Mouse (Mus musculus): ENCODE results near the gene Ajm1. TPM values are rescaled to one million over a fixed set of nuclear protein-coding genes. Genes with fewer than 3 reads are reported as not detected.

The Ajm1 gene
- polyA plus RNA-seq, 1 experiment from 2014 or later, result 0.08 TPM

DNA sequence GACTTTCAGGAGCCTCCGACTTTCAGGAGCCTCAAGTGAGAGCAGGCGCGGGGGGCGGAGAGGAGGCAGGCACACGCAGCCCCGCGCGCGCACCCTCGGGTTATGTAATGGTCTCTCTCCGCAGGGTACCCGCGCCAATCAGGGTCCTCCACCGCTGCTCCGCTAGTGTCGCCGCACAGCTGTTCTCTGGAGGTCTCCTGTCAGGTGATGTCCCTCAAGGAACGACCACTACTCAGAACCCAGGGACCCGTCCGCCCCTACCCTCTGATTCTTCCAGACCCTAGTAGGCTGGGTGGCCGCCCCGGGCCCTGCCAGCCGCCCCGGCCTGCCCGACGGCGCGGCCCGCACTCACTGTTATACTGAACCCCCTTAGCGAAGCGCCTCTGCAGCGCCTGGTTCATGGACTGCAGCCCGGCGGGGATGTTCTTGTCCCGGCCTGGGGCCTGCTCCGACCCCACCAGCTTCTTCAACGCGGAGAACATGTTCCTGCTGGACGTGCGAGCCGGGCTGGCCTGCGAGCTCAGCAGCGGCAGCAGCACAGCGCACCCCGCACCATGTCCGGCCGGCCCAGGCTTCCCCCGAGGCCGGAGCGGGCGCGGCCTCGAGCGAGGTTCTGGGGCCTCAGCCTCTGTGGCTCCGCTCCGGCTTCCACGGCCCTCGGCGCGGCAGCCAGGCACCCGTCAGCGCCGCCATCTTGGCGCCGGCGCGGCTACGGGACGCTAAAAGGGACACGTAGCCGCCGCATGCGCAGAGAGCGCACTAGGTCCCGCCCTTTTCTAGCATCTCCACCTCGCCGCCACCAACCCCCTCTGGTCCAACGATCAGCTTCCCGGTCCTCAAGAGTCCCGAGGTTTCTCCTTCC, 26.4 kb upstream of the Ajm1 start, which contains the start of gene Rabl6:
Gene Rabl6, minus strand, starts transcription at position 761 of the 862 bp plus-strand sequence.
- H3K27ac ChIP-seq, result peak within 1 kb of the TSS; percentile 95
- peak; percentile 83 for ATAC-seq (ENCODE audit: insufficient number of reproducible peaks, insufficient read depth, low FRiP score, low TSS enrichment, low read depth)
- peak within 1 kb of the TSS; percentile 61 for H3K4me2 ChIP-seq
- peaks cover 17% of the 10 kb centered on the region for H3K4me1 ChIP-seq (replicated peaks)
- peaks cover 15% of the 10 kb centered on the region for H3K36me3 ChIP-seq
- WGBS, result under 1% methylated on average over 80 of the region's 80 CpGs
- H3K9me3 ChIP-seq, result no peaks in the 10 kb centered on the region
- H3K9ac ChIP-seq (replicated peaks), result peak within 1 kb of the TSS; percentile 94
- H3K27me3 ChIP-seq, result peaks cover 13% of the 10 kb centered on the region
- H3K4me3 ChIP-seq (replicated peaks), result peak within 1 kb of the TSS; percentile 97

DNA sequence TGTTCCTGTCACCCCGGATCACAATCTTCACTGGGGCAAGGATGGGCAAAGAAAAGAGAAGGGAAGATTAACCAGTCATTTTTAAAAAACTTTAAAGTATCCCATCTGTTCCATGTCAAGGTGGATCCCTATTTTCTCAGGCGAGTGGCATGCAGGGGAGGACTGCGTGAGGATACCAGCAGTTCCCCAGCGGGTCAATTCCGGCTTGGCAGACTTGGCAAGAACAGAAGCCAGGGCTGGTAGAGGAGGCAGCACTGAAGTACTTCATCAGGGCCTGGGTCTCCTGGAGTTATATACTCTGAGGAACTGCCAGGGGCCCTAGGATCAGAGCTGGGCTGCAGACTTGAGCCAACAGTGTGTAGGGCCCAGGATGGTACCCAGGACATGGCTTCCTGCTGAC, 21.0 kb upstream of the Ajm1 start:
- Histone ChIP-seq H3K27me3 (no peaks in the 10 kb centered on the region), H3K4me1 (replicated peaks) (peaks cover 12% of the 10 kb centered on the region), H3K9ac (replicated peaks) (no peak overlapping the region), H3K4me3 (replicated peaks) (no peak overlapping the region), H3K36me3 (peaks cover 70% of the 10 kb centered on the region), H3K27ac (no peak overlapping the region), H3K4me2 (no peak overlapping the region), H3K9me3 (no peaks in the 10 kb centered on the region)
- ATAC-seq (ENCODE audit: insufficient number of reproducible peaks, insufficient read depth, low FRiP score, low TSS enrichment, low read depth), result no peak
- 90% methylated on average over 5 of the region's 5 CpGs for WGBS

GRCm38 (mm10) chr2:25600037-25600436, 18.5 kb upstream of the Ajm1 start:
- H3K27ac ChIP-seq, result no peak overlapping the region
- H3K9me3 ChIP-seq, result no peaks in the 10 kb centered on the region
- 86% methylated on average over 2 of the region's 2 CpGs for WGBS
- H3K4me1 ChIP-seq (replicated peaks), result no peaks in the 10 kb centered on the region
- H3K27me3 ChIP-seq, result no peaks in the 10 kb centered on the region
- no peak for ATAC-seq (ENCODE audit: insufficient number of reproducible peaks, insufficient read depth, low FRiP score, low TSS enrichment, low read depth)
- H3K4me3 ChIP-seq (replicated peaks), result no peak overlapping the region
- peaks cover 95% of the 10 kb centered on the region for H3K36me3 ChIP-seq
- H3K4me2 ChIP-seq, result no peak overlapping the region
- no peak overlapping the region for H3K9ac ChIP-seq (replicated peaks)

GRCm38 (mm10) chr2:25598749-25599148, 17.2 kb upstream of the Ajm1 start:
- H3K4me2 ChIP-seq, result no peak overlapping the region
- no peak for ATAC-seq (ENCODE audit: insufficient number of reproducible peaks, insufficient read depth, low FRiP score, low TSS enrichment, low read depth)
- no peaks in the 10 kb centered on the region for H3K27me3 ChIP-seq
- H3K36me3 ChIP-seq, result peaks cover 95% of the 10 kb centered on the region
- H3K9me3 ChIP-seq, result no peaks in the 10 kb centered on the region
- no peak overlapping the region for H3K27ac ChIP-seq
- H3K9ac ChIP-seq (replicated peaks), result no peak overlapping the region
- 91% methylated on average over 1 of the region's 1 CpGs for WGBS
- no peak overlapping the region for H3K4me3 ChIP-seq (replicated peaks)
- no peaks in the 10 kb centered on the region for H3K4me1 ChIP-seq (replicated peaks)

- no peak overlapping the region for H3K4me3 ChIP-seq (replicated peaks)
- H3K27ac ChIP-seq, result no peak overlapping the region
- H3K4me1 ChIP-seq (replicated peaks), result no peaks in the 10 kb centered on the region
- H3K9me3 ChIP-seq, result no peaks in the 10 kb centered on the region
- H3K36me3 ChIP-seq, result peaks cover 95% of the 10 kb centered on the region
- WGBS, result 95% methylated on average over 5 of the region's 5 CpGs
- H3K9ac ChIP-seq (replicated peaks), result no peak overlapping the region
- no peaks in the 10 kb centered on the region for H3K27me3 ChIP-seq
- ATAC-seq (ENCODE audit: insufficient number of reproducible peaks, insufficient read depth, low FRiP score, low TSS enrichment, low read depth), result no peak
- H3K4me2 ChIP-seq, result no peak overlapping the region
Observed at GRCm38 (mm10) chr2:25596765-25597510, 15.4 kb upstream of the Ajm1 start.

GRCm38 (mm10) chr2:25591863-25592262, 10.3 kb upstream of the Ajm1 start:
- WGBS, result 95% methylated on average over 2 of the region's 2 CpGs
- no peak overlapping the region for H3K27ac ChIP-seq
- H3K36me3 ChIP-seq, result peaks cover 95% of the 10 kb centered on the region
- no peaks in the 10 kb centered on the region for H3K4me1 ChIP-seq (replicated peaks)
- H3K9ac ChIP-seq (replicated peaks), result no peak overlapping the region
- no peak for ATAC-seq (ENCODE audit: insufficient number of reproducible peaks, insufficient read depth, low FRiP score, low TSS enrichment, low read depth)
- no peak overlapping the region for H3K4me3 ChIP-seq (replicated peaks)
- no peaks in the 10 kb centered on the region for H3K9me3 ChIP-seq
- H3K4me2 ChIP-seq, result no peak overlapping the region
- no peaks in the 10 kb centered on the region for H3K27me3 ChIP-seq

- WGBS, result 95% methylated on average over 8 of the region's 8 CpGs
- peaks cover 3% of the 10 kb centered on the region; the same call in 1 of the 2 replicates for H3K4me1 ChIP-seq (replicated peaks)
- no peaks in the 10 kb centered on the region for H3K27me3 ChIP-seq
- no peak for ATAC-seq (ENCODE audit: insufficient number of reproducible peaks, insufficient read depth, low FRiP score, low TSS enrichment, low read depth)
- H3K9ac ChIP-seq (replicated peaks), result no peak overlapping the region
- peaks cover 98% of the 10 kb centered on the region for H3K36me3 ChIP-seq
- no peak overlapping the region for H3K4me3 ChIP-seq (replicated peaks)
- no peak overlapping the region for H3K27ac ChIP-seq
- no peaks in the 10 kb centered on the region for H3K9me3 ChIP-seq
- no peak overlapping the region for H3K4me2 ChIP-seq
Observed at GRCm38 (mm10) chr2:25588227-25588907, 6.8 kb upstream of the Ajm1 start.

DNA sequence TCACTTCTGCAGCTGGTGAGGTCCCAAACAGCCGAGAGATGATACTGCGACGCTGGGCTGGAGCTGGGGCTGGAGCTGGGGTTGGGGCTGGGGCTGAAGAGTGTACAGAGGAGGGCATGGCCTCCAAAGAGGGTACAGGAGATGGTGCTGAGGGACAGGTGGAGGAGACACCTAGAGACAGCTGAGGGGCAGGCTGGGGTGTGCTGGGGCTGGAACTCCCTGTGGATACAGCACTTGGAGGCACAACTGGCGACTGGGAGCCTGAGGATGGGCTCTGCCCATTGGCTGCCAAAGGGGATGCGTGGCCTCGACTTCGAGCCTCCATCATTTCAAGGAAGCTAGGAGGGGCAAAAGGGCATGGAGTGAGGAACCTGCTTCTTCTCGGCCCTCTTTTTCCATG, 5.7 kb upstream of the Ajm1 start:
- H3K9ac ChIP-seq (replicated peaks), result no peak overlapping the region
- H3K4me3 ChIP-seq (replicated peaks), result no peak overlapping the region
- H3K9me3 ChIP-seq, result no peaks in the 10 kb centered on the region
- WGBS, result 93% methylated on average over 8 of the region's 8 CpGs
- no peak overlapping the region for H3K4me2 ChIP-seq
- H3K27ac ChIP-seq, result no peak overlapping the region
- ATAC-seq (ENCODE audit: insufficient number of reproducible peaks, insufficient read depth, low FRiP score, low TSS enrichment, low read depth), result no peak
- H3K4me1 ChIP-seq (replicated peaks), result peaks cover 14% of the 10 kb centered on the region
- no peaks in the 10 kb centered on the region for H3K27me3 ChIP-seq
- peaks cover 95% of the 10 kb centered on the region for H3K36me3 ChIP-seq

- Histone ChIP-seq H3K9ac (replicated peaks) (no peak overlapping the region), H3K36me3 (peaks cover 78% of the 10 kb centered on the region), H3K4me3 (replicated peaks) (no peak overlapping the region), H3K27me3 (peaks cover 7% of the 10 kb centered on the region), H3K4me2 (no peak overlapping the region), H3K27ac (no peak overlapping the region), H3K9me3 (no peaks in the 10 kb centered on the region), H3K4me1 (replicated peaks) (peaks cover 28% of the 10 kb centered on the region)
- no peak for ATAC-seq (ENCODE audit: insufficient number of reproducible peaks, insufficient read depth, low FRiP score, low TSS enrichment, low read depth)
- WGBS, result 91% methylated on average over 3 of the region's 3 CpGs
Observed at GRCm38 (mm10) chr2:25585601-25586000, 4.0 kb upstream of the Ajm1 start.

DNA sequence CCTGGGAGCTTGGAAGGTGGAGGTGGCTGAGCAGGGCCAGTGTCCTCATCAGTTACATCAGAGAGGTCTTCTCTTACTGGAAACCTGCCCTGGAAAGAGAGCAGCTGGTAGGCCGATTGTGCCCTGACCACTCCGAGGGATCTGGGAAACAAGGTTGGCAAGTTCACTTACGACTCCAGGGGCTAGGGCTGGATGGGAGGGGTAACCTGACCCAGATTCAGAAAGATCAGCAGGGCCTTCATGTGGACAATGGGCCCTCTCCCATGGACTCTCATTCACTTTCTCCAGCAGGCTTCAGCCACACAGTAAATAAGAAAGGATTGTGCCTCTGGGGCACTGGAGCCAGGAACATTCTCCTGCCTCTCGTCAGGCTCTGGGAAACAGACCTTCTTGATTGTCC, 3.3 kb upstream of the Ajm1 start:
- 91% methylated on average over 4 of the region's 4 CpGs for WGBS
- no peak overlapping the region for H3K4me3 ChIP-seq (replicated peaks)
- H3K27ac ChIP-seq, result no peak overlapping the region
- H3K4me2 ChIP-seq, result no peak overlapping the region
- peaks cover 15% of the 10 kb centered on the region for H3K27me3 ChIP-seq
- no peak for ATAC-seq (ENCODE audit: insufficient number of reproducible peaks, insufficient read depth, low FRiP score, low TSS enrichment, low read depth)
- peaks cover 71% of the 10 kb centered on the region for H3K36me3 ChIP-seq
- no peaks in the 10 kb centered on the region for H3K9me3 ChIP-seq
- peaks cover 33% of the 10 kb centered on the region for H3K4me1 ChIP-seq (replicated peaks)
- no peak overlapping the region for H3K9ac ChIP-seq (replicated peaks)

GRCm38 (mm10) chr2:25584152-25584551, 2.6 kb upstream of the Ajm1 start:
- H3K9ac ChIP-seq (replicated peaks), result no peak overlapping the region
- H3K4me3 ChIP-seq (replicated peaks), result no peak overlapping the region
- ATAC-seq (ENCODE audit: insufficient number of reproducible peaks, insufficient read depth, low FRiP score, low TSS enrichment, low read depth), result no peak
- H3K27ac ChIP-seq, result no peak overlapping the region
- H3K36me3 ChIP-seq, result peaks cover 64% of the 10 kb centered on the region
- H3K4me2 ChIP-seq, result no peak overlapping the region
- peaks cover 40% of the 10 kb centered on the region for H3K4me1 ChIP-seq (replicated peaks)
- H3K27me3 ChIP-seq, result peaks cover 22% of the 10 kb centered on the region
- 90% methylated on average over 3 of the region's 3 CpGs for WGBS
- H3K9me3 ChIP-seq, result no peaks in the 10 kb centered on the region

Data from limb, embryonic 12.5 days (tissue).